Mouse (Mus musculus): ENCODE results near the gene Spns1.

Gene Spns1

DNA sequence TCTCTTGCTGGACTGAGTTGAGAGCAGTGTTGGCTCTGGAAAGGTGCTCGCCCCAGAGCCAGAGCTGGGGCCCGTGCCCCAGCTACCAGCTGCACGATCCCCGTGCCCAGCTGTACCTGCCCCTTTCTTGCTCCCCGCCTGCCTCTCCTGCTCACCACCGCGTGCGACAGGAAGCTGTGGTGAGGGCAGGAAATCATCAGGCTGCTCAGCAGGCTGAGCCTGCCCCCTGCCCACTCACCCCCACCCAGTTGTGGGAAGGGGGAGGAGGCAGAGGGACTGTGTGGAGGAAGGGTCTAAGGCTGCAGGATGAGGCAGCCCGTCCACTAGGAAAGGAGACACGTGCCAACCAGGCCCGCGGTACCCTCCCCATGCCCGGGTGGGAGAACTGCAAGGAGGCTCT is 7.9 kb downstream of the Spns1 start, which contains the start of gene Lat:
TSS of gene Lat (minus strand) at position 178 of the 400 bp plus-strand sequence.
- DNase-seq (ENCODE audit: low spot score) = no peak

DNA sequence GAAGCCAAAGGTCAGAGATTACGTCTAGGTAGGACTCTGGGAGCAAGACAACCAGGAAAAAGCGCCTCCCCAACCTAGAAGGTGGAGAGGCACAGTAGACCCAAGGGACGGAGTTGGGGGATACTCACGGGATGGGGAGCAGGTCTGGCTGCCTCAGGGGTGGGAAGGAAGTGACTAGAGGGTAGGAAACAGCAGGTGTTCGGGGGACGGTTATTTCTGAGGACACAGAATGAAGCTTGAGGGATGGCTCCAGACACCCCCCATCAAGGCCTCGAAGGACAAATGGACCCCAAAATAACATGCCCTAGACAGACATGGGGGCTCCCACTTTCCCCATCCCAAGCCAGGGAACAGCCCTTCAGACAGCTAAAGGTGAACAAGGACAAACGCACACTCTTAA is 8.9 kb downstream of the Spns1 start:
- DNase-seq (ENCODE audit: low spot score) = no peak

DNA sequence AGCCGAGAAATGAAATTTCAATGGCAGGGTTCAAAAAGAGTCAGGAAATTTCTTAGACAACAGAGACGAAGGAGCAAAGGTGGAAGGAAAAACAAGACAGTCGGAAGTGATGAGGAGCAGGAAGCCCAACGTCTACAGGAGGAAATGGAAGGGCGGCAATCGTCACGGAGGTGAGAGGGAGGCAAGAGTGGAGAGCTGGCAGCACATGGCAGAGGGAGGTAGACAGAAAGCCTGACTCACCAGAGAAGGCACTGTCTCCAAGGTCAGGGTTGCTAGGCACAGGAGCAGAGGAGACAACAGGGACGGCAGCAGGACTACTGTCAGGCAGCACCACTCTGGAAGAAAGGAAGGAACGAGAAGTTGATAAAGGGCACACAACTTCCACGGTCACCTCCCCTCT is 9.6 kb downstream of the Spns1 start:
- no peak for DNase-seq (ENCODE audit: low spot score)

DNA sequence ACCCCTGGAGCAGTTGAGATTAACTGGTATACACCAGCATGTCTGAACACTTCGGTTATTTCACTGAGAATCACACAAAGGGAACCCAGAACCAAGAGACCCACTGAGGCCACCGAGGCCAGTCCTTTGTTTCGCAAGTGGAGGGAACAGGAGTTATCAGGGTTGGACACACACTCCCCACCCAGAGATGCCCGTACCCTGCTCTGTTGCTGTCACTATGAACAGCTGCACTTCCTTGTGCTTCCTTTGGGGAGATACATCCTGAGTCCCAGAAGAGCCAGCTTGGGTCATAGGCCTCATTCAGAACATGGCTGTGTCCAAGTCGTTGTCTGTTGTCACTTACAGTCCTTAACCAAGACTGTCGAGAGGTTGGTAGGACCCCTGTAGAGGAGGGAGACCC is 14.2 kb downstream of the Spns1 start:
- no peak for DNase-seq (ENCODE audit: low spot score)

DNA sequence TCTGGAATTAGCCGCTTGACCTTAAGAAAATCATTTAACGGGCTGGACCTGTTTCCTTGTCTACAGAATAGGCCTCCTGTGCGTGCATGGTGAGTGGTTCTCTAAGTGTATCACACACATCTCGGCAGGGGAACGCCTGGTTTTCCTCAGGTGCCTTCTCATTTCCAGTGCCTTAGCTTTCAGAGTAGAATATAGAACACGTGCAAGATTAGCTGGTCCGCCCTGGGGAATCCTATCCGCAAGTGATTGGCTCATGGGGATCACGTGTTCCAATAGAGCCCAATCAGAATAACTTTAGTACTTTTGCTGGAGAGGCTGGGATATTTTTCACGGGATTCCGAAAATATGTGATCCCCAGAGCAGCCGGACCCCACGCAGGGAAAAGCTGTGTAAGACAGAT is 18.2 kb downstream of the Spns1 start:
- no peak for DNase-seq (ENCODE audit: low spot score)

DNA sequence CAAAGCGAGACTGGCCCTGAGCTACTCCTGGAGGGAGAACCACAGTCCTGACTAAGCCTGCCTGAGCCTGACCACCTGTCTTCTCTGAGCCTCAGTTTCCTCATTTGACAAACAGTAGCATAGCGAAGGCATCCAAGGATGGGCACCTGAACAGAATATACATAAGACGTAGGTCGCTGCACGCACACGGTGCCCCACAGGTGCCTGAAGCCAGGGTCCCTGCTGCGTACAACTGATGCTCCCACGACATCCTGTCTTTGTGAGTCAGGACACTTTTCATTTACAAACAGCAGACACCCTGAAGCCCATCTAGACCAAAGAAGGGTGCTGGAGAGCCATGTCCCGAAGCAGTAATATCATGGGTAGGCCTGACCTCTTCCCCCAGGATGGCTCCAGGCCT is 18.8 kb downstream of the Spns1 start:
- no peak for DNase-seq (ENCODE audit: low spot score)

DNA sequence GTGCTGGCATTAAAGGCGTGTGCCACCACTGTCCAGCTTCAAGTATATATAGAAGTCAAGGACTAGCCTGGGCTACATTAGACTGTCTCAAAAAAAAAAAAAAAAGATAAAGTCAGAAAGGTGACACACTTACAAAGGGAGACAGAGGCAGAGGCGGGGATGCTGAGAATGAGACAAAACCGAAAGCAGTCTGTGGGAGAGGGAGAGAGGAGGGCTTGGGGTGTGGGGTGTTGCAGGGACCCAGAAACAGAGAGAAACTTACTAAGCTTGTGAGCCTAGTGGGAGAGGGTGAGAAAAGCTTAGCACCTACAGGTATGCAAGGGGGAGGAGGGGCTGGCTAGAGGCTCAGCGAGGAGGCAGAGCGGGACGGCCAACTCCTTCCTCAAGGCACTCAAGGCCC is 19.4 kb downstream of the Spns1 start:
- no peak for DNase-seq (ENCODE audit: low spot score)

DNA sequence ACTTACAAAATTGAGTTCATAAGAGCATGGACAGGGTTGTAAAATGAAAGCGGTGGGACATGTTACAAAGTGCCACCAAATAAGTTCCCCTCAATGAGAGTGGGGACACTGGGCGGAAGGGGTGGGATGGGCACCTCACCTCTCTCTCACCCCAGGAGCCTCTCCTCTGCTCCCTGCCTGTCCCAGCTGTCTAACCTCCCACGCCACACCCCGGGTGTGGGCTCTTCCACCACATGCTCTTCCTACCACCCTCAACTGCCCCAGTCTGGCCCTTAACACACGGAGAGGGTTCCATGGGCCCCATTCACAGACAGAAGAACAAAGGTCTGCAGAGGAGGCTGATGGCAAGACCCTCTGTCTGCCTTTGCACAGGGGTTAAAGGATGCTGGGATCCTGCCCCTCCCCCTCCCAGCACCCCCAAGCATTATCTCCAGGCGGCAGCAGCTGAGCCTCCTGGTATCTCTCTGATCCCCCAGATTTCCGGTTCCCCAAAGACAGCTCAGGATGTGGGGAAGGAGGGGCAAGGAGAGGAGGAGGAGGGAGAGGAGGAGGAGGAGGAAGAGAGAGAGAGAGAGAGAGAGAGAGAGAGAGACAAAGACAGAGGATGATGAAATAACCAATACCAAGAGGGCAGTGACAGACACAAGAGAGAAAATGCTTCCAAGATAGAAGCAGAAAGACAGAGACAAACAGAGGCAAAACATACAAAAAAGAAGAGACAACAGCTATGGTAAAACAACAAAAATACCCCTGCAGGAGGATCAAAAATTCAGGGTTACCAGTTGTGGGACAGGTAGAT is 20.3 kb downstream of the Spns1 start:
- DNase-seq (ENCODE audit: low spot score) = no peak

DNA sequence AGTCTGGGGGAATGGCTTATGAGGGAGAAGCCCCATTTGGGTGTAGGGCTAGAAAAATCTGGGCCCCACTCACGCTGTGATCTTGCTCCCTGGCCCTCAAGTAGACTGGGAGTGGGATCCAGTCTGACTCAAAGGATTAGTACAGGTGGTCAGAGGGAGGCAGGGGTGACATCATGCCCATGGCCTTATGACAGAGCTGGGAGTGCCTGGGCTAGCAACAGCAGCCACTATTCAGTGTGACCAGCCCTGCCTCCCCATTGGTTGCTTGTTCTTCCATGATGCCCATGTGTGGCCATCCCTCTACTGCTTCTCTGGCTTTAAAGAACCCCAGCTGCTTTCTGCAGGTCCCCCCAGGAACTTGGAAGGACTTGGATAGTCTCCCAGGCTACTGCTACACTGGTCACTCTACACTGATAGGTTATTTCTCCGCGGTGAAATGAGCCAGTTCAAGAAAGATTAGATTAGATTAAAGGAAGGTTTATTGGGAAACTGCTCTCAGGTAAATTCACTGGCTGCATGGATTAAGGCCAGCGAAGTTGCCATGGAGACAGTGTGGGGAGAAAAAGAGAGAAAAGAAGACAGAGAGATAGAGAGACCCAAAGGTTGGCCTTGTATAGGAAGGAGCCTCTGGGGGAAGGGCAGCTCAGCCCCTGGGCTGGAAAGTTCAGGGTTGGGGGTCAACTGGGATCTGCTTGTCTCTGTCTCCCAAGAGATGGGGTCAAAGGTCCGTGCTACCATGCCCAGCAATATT is 21.2 kb downstream of the Spns1 start:
- DNase-seq (ENCODE audit: low spot score) = no peak

DNA sequence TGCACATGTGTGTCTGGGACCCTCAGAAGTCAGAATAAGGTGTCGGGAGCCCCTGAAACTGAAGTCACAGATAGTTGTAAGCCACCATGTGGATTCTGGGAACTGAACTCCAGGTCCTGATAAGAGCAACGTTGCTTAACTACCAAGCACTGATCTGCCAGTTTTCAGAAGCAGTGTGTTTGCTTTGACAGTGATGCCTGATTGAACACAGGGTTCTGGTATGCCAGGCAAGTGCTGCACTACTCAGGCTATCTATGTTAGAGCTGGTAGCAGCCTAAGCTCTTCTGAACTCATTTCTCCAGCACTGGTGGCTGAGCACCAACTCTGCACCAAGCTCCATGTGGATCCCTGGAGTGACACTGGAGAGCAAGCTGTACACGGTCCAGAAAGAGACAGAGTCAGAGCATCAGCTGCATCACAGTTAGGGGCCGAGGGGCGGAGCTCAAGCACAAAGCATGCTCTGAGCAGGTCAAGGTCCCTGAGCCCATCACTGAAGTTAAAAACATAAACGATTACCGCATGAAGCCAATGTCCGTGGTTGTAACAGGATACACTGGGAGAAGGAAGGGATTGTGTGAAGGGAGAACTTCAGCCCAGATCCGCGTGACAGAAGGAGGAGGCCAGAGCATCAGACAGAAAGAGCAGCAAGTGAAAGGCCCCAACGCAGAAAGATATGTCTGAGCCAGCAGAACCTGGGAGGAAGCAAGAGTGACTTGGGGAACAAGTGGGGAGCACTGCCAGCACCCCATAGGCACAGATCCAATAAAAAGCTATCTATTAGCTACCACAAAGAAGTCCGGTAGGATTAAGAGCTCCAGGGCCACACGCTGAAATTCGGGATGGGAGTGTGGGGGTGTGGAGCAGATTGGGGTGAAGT is 22.3 kb downstream of the Spns1 start:
- no peak for DNase-seq (ENCODE audit: low spot score)

DNA sequence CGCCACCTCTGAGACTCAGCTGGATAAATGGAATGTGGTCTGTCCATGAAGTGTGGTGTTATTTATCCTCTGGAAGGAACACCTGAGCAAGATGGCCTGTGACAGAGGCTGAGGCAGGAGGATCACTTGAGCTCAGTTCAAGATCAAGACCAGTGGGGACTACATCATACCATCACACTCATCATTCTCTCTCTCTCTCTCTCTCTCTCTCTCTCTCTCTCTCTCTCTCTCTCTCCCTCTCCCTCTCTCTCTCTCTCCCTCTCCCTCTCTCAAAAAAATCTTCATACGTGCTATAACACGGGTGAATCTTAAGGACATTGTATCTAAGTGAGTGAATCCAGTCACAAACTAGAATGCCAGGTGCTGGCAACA is 23.3 kb downstream of the Spns1 start:
- no peak for DNase-seq (ENCODE audit: low spot score)

DNA sequence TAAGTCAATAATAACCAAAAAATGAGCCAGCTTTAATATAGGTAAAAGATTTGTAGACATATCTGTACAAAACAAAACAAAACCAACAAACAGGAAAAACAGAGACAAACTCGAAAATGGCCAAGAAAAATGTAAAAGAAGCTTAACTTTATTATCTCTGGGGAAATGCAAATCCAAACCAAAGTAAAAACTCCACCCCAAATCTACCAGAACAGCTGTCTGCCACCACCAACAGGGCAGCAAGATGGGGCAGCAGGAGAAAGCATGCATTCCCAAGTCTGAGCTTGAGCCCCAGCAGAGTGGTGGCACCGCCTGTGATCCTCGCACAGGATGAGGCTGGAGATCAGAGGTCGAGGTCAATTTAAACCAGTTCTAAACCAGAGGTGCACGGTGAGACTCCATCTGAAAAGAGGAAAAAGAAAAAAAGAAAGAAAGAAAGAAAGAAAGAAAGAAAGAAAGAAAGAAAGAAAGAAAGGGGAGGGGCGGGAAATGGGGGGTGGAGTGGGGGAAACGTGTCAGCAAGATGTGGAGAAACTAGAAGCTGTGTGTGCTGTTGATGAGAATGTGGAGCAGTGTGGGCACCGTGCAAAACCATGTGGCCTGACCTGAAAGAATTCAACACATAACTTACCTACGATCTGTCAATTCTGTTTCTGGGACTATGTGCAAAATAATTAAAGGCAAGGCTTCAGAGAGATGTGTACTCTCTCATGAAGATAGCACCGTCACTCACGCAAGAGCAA is 23.8 kb downstream of the Spns1 start:
- no peak for DNase-seq (ENCODE audit: low spot score)

DNA sequence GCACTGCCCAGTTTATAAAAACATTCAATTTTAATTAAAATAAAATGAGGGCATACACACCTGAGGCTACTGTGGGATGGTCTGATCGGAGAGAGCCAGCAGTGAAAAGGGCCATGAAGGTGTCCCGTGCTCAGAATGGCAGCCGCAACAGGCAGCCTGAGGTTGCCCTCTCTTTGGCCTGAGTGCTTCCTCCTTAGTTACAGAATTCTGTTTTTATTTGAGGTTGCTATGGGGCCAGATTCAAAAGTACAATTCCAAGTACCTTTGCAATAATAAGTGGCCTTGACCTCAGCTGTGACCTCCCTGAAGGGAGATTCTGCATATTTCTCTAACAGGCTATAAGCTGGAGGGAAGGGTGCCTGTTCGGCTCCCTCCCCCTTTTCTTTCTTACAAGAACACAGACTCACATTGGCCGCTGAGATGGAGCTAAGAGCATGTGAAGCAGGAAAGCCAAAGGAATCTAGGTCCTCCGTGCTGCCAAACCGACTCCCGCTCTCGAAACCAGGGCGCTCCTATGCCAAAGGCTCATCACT is 25.8 kb downstream of the Spns1 start:
- DNase-seq (ENCODE audit: low spot score) = no peak

DNA sequence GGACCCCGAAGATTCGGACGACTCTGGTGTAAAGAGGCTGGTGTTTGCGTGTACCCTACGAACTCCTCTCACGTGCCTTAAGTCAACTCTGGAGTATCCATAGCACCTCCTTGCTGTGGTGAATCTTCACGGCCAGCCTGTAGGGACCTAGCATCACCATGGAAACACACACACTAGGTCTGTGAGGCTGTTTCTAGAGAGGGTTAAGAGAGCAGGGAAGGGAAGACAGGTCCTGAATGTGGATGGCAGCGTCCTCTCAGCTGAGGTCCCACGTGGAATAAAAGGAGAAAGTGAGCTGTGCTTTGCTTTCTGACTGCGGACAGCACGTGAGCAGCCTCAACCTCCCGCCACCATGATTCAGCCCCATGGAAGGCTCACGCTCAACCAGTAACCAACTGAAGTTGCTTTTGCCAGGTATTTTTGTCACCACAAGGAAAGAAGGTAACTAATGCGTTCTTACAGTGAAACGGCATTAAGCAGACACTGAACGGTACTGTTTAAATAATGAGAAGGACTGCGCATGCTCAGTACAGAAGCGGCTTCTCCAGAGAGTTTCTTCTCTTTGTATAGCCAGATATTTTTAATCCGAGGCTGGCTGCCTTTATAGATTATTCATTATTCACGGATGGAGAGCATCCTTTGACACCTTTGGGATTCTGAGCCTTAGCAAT is 26.4 kb downstream of the Spns1 start:
- DNase-seq (ENCODE audit: low spot score) = no peak

DNA sequence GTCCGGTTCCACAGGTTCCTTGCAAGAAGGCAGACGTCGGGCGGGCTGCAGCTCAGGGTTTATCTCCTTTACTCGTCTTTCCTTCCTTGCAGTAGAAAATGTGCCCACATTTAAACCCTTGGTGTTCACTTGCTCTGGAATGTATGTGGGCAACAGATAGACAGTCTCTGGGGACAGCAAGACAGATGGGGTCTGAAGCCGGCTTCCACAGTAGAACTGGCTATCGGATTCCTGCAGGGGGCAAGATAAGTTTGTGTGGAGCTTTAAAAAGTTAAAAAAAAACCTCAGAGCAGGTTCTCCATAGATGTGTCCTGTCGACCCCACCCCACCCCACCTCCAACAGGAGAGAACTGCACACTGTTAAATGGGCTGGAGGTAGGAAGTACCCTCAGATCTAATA is 29.0 kb downstream of the Spns1 start:
- no peak for DNase-seq (ENCODE audit: low spot score)

DNA sequence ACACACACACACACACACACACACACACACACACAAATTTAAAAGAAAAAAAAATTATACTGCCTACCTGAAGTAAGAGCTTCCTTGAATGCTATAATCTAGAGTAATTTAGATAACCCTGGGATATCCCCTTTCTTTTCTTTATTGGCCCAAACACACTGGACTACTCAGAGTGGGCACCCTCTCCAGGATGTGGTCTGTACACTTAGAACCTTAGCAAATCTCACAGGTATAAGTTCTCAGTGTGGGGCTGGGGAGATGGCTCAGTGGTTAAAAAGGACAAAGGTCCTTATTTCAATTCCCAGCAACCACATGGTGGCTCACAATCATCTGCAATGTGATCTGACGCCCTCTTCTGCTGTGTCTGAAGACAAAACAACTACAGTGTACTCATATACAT is 30.2 kb downstream of the Spns1 start:
- DNase-seq (ENCODE audit: low spot score) = no peak

DNA sequence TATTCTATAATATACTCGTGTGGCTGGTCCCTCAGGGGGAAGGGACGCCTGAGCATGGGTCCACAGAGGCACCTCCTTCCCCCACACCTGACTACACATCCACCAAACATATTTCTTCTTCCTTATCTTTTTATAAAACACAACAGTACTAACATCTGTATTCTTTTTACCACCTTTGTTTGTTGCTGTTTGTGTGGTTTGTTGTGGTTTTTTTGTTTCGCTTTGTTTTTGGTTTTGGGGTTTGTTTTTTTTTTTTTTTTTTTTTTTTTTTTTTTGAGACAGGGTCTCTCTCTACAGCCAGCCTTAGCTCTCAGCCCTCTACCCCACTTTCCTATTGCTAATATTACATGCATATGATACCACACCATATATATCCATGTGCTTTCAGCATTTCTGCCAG is 31.3 kb downstream of the Spns1 start:
- DNase-seq (ENCODE audit: low spot score) = no peak

DNA sequence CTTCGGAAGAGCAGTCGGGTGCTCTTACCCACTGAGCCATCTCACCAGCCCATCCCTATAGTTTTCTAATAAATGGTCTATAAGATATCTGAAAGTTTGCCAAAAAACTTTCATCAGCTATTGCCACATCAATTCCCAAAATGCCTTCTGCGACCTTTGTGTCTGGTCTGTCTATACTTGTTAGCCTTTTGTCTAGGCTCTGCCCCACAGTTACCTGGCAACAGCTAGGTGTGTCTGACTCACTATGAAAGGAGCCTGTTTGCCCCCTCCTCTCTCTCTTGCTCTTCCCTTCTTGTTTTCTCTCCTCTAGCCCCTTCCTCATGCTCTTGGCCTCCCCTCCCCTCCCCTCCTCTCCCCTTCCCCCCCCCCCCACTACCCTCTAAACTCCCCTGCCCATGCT is 31.7 kb downstream of the Spns1 start:
- DNase-seq (ENCODE audit: low spot score) = no peak

DNA sequence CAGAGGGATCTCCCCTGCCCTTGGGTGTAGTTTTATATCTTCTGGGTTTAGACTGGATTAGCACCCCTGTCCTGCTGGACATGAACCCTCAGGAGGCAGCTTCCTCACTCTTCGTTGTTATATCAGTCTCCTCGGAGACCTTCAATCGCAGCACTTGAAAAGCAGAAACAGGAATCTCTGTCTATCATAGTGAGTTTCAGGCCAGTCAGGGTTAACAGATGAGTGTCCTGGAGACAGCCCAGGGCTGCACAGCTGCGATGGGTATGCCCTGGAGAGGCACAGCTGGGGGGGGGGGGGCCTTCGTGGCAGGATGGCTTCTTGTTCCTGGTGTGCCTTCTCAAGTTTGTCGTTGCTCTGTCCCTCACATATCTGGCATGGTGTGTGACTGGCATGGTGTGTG is 36.4 kb downstream of the Spns1 start:
- no peak for DNase-seq (ENCODE audit: low spot score)

DNA sequence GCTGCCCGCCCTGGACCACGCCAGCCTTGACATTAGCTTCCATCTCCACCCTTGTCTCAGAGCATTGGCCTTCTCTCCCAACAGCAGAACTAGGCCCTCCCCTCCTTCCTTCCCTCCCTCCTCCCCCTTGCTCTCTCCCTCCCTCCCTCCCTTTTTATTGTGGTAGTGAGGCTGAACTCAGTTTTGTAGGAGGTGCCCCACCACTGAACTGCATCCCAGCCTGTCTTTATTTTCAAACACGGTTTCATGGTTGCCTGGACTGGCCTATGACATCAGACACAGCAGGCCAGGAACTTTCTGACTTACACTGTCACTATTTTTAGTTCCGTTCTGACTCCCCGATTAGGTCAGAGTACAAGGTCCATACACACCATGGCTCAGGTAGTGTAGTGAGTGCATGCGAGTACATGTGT is 37.0 kb downstream of the Spns1 start:
- no peak for DNase-seq (ENCODE audit: low spot score)

DNA sequence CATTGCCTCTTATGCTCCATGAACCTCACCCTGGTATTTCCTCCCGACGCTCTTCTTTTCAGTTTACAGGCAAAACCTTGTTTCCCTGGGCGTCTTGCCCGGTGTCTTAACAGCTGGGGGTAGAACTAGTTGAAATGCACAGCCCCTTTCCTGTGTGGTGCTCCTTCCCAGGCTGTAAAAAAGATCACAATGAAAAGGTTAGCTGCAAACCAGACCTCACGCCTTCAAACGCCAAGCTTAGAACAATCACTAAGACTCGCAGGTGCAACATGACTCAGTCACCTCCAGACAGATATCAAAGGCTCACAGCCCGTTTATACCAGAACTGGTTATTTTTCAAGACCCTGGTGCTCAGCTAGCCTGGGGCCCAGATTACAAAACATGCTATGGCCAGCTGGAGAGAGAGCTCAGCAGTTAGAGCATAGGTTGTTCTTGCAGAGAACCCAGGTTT is 37.7 kb downstream of the Spns1 start:
- DNase-seq (ENCODE audit: low spot score) = no peak

All from ovary, postnatal 36 days (tissue).